Mouse (Mus musculus) brain, embryonic 14.5 days (tissue): ENCODE measurements at regions not wholly inside any gene's neighbourhood (a gene's known extent, or its start where the extent isn't known, plus 50 kb on each side); places are given as distances from the start of the nearest gene placed in this dataset.

Experiments
- DNase-seq: peaks from one replicate; pipeline ENCODE4 v3.0.0-alpha.2; 2011; ENCODE audit warnings: low read depth
- CTCF ChIP-seq: fragments of 200-500 bp; IDR thresholded peaks from 2 replicates; pipeline ENCODE4 v1.5.1; 2012; ENCODE audit warnings: inconsistent platforms, mild to moderate bottlenecking, moderate library complexity, borderline replicate concordance; ENCODE audit not compliant: insufficient read depth, insufficient read length; ENCODE audit errors: extremely low read depth
- POLR2A ChIP-seq: fragments of 200-500 bp; IDR thresholded peaks from 2 replicates; pipeline ENCODE4 v1.6.1; 2012; ENCODE audit warnings: mild to moderate bottlenecking, inconsistent platforms, borderline replicate concordance; ENCODE audit not compliant: poor library complexity, insufficient read depth, insufficient read length, severe bottlenecking; ENCODE audit errors: extremely low read depth

GRCm38 (mm10) chr10:101339565-101339964, 341.7 kb upstream of the Mgat4c start:
- DNase-seq: peak; percentile 31
- TF ChIP-seq POLR2A (no peak), CTCF (no peak)

GRCm38 (mm10) chr10:101350198-101350897, 330.9 kb upstream of the Mgat4c start:
- TF ChIP-seq POLR2A: no peak
- no peak for TF ChIP-seq CTCF
- DNase-seq: peak; percentile 69

DNA sequence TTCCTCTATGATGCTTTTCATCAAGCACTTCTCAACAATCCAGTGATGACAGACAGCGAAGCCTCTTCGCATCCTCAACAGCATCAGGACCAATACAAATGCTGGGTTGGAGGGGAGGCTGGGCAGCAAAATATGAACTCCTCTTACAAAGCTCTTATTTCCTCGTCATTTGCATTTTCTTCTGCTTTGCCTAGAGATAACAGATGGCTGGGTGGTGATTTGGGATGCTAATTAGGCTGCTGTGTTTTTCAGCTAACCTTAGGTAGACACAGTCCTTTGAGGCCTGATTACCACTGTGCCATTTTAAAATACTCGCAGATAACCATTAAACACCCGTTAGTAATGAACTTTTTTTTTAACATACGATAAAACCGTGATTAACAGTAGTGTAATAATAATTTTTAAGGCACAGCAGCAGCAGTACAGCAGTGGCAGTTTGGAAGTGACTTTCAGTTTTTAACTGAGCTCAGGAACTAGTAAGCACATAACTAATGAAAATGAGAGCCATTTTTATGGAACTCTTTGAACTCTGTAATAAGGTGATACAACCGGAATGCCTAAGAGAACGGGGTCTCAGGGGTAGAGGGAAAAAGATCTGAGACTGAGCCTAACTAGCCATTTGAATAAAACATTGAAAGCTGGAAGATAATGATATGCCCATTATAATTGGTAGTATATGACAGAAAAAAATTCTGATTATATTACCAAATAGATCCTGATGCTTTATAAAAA, 307.3 kb upstream of the Mgat4c start:
- DNase-seq: peak; percentile 92
- TF ChIP-seq POLR2A (no peak), CTCF (no peak)

GRCm38 (mm10) chr10:101393416-101393815, 287.9 kb upstream of the Mgat4c start:
- TF ChIP-seq POLR2A (no peak), CTCF (no peak)
- DNase-seq: peak; percentile 36

DNA sequence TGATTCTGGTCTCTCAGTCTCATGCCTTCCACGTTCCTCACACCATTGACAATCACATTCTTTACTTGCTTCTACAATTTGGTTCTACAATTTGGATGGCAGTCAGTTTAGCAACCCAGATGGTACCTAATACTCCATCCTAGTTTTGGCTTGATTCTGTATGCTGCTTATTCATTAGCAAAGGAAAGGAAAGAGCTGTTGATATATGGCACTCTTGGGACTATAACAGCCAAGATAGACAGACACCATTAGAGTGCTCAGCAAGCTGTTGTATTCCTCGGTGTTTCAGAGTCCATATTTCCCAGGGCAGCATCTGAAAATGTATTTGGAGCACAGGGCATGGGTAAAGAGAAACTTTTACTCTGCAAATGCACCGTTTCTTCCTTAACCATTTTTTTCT, 282.1 kb upstream of the Mgat4c start:
- peak; percentile 68 for DNase-seq
- no peak for TF ChIP-seq CTCF
- TF ChIP-seq POLR2A: no peak

DNA sequence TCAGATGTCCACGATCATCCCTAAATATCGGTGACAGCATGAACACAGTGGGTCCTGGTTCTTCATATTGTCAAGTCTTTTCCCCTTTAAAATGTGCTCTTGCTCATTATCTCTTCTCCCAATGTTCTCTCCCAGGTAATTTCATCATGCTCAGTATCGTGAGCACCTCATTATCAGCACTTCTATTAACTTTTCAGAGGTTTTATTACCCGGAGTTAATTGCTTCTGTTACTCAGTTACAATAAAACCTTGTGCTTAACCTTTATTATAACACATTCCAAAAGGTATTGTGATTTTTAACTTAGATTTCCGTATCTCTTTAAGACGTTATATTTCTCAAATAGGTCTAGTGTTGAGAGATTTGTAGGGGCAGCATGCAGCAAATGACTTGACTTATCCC, 266.0 kb upstream of the Mgat4c start:
- TF ChIP-seq POLR2A (no peak), CTCF (no peak)
- DNase-seq: no peak

GRCm38 (mm10) chr10:101422562-101422961, 258.7 kb upstream of the Mgat4c start:
- DNase-seq: peak; percentile 63
- TF ChIP-seq POLR2A: no peak
- TF ChIP-seq CTCF: no peak
